Mouse (Mus musculus) stomach, embryonic 16.5 days (tissue): ENCODE data around the gene Clec4f. TPM values are rescaled to one million over a fixed set of nuclear protein-coding genes. Genes with fewer than 3 reads are reported as not detected.
A peak's percentile ranks its signal among the peaks of the same experiment; 100 is the strongest.

Experiments used
- ATAC-seq: fragments of 200-750 bp; cut with Nextera tagmentation; 2 replicates; pipeline ENCODE4 v1.8.0; 2017; ENCODE audit warnings: moderate number of reproducible peaks, moderate TSS enrichment; ENCODE audit not compliant: insufficient read depth, low FRiP score
- H3K27ac ChIP-seq: fragments of 300-500 bp; sonication (generic); 2 replicates; pipeline ENCODE4 v1.5.1; 2014; ENCODE audit warnings: low read length
- H3K27me3 ChIP-seq: fragments of 300-500 bp; sonication (generic); 2 replicates; pipeline ENCODE4 v1.6.1; 2014; ENCODE audit warnings: low read length, control low read depth, mixed read lengths; ENCODE audit not compliant: control insufficient read depth, insufficient read depth
- H3K36me3 ChIP-seq: fragments of 300-500 bp; sonication (generic); 2 replicates; pipeline ENCODE4 v1.6.1; 2014; ENCODE audit warnings: low read length; ENCODE audit not compliant: control insufficient read depth, insufficient read depth
- H3K4me1 ChIP-seq: fragments of 300-500 bp; sonication (generic); 2 replicates; pipeline ENCODE4 v1.6.1; 2014; ENCODE audit warnings: low read length, control low read depth, mixed read lengths; ENCODE audit not compliant: control insufficient read depth, insufficient read depth
- H3K4me2 ChIP-seq: fragments of 300-500 bp; sonication (generic); 2 replicates; pipeline ENCODE4 v1.6.1; 2014; ENCODE audit warnings: low read depth, low read length, mixed read lengths
- H3K4me3 ChIP-seq: fragments of 300-500 bp; sonication (generic); replicated peaks from 2 replicates; pipeline ENCODE4 v1.5.1; 2014; ENCODE audit warnings: mild to moderate bottlenecking, low read length
- H3K9ac ChIP-seq: fragments of 300-500 bp; sonication (generic); 2 replicates; pipeline ENCODE4 v1.6.1; 2014; ENCODE audit warnings: low read length
- H3K9me3 ChIP-seq: fragments of 300-500 bp; sonication (generic); replicated peaks from 2 replicates; pipeline ENCODE4 v1.6.1; 2016; ENCODE audit warnings: low read length, control low read depth; ENCODE audit not compliant: control insufficient read depth
- WGBS: fragments of 180-500 bp; shearing (Covaris S2); extraction: QIAGEN DNeasy Blood & Tissue Kit; methylation state at CpG from one replicate; pipeline ENCODE4 v1.1.7; 2014; 5-methylcytosine and 5-hydroxymethylcytosine counted together
- polyA plus RNA-seq: library from polyadenylated mRNA; unstranded; fragments of >200 nt; fragmentation: Nextera tagmentation; extraction: Ambion mirVana; gene quantifications from 2 replicates; pipeline ENCODE4 v1.2.1, GENCODE M21; 2015

Clec4f gene
- 0.35 and 0.45 TPM in 2 replicates for polyA plus RNA-seq

DNA sequence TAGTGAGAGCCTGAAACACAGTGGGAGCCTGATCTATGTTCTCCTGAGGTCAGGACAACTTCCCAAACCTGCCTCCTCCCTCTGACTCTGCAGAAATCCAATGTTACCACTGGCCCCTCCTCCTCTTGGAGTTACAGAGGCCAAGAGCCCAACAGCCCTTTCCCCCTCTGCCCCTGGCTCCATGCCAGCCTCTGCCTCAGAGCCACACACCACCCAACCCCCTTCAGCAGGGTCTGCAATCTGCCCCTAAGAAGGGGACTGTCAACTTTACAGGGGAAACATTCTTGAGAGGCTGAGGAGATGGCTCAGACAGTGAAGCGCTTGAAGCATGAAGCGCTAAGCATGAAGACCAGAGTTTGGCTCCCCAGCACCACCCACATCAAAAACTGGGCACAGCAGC, at the start of gene Clec4f:
Clec4f (minus strand) TSS at position 101 of the 400 bp plus-strand sequence.
- H3K4me3 ChIP-seq: no peak within 1 kb of the TSS
- WGBS: 95% methylated on average over 2 of the region's 2 CpGs

DNA sequence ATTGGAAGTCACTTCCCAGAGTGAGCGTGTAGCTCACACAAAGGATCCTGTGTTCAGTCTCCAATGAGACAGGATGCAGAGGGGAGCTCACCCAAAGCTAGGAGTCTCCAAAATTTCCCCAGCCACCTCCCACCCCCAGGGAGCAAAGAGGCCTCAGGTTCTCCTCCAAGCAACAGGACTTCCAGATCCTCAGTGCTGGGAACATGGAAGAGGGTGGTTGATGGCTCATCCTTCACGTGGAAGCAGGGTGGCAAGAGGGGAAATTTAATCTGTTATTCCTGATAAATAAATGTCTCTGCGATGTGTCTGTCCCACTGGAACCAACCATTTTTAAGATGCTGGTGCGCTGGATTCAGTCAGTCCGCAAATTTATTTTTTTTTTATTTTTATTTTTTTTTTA, 48.7 kb upstream of the Clec4f start:
- Histone ChIP-seq H3K9me3 (no peaks in the 10 kb centered on the region), H3K27me3 (peaks cover 87% of the 10 kb centered on the region), H3K4me1 (peaks cover 5% of the 10 kb centered on the region; the same call in 1 of the 2 replicates), H3K27ac (no peak overlapping the region), H3K4me3 (no peak overlapping the region), H3K9ac (no peak overlapping the region), H3K4me2 (no peak overlapping the region), H3K36me3 (no peaks in the 10 kb centered on the region)
- ATAC-seq: no peak
- WGBS: 20% methylated on average over 5 of the region's 5 CpGs

More for the DNA sequence above, at the start of gene Clec4f:
- no peaks in the 10 kb centered on the region for H3K27me3 ChIP-seq
- H3K27ac ChIP-seq: no peak within 1 kb of the TSS
- H3K4me1 ChIP-seq: no peaks in the 10 kb centered on the region
- no peak within 1 kb of the TSS for H3K4me2 ChIP-seq
- H3K9ac ChIP-seq: no peak within 1 kb of the TSS
- H3K36me3 ChIP-seq: no peaks in the 10 kb centered on the region
- no peaks in the 10 kb centered on the region for H3K9me3 ChIP-seq
- no peak for ATAC-seq

DNA sequence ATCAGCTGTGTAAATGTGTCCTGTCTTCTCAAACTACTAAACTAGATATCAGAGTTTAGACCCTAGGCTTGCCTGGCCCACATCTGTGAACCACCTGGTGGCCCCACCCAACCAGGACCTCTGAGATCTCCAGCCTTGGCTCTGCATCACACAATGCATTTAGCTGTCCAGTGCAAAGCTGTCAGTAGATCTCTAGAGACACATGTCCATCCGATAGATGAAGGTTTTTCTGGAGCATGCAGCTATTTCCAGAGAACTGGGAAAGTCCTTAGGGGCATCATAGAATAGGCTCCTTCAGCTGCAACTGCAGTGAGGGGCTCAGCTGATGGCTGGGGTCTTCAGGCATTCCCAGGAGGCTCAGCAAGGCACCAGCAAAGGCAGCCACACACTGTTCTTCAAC, 48.3 kb upstream of the Clec4f start:
- Histone ChIP-seq H3K27me3 (peaks cover 87% of the 10 kb centered on the region), H3K36me3 (no peaks in the 10 kb centered on the region), H3K4me3 (no peak overlapping the region), H3K27ac (no peak overlapping the region), H3K9ac (no peak overlapping the region), H3K9me3 (no peaks in the 10 kb centered on the region), H3K4me1 (peaks cover 5% of the 10 kb centered on the region; the same call in 1 of the 2 replicates), H3K4me2 (no peak overlapping the region)
- WGBS: 11% methylated on average over 1 of the region's 1 CpGs
- no peak for ATAC-seq

- ATAC-seq: no peak
Measured at GRCm38 (mm10) chr6:83703722-83704078, 47.7 kb upstream of the Clec4f start.

DNA sequence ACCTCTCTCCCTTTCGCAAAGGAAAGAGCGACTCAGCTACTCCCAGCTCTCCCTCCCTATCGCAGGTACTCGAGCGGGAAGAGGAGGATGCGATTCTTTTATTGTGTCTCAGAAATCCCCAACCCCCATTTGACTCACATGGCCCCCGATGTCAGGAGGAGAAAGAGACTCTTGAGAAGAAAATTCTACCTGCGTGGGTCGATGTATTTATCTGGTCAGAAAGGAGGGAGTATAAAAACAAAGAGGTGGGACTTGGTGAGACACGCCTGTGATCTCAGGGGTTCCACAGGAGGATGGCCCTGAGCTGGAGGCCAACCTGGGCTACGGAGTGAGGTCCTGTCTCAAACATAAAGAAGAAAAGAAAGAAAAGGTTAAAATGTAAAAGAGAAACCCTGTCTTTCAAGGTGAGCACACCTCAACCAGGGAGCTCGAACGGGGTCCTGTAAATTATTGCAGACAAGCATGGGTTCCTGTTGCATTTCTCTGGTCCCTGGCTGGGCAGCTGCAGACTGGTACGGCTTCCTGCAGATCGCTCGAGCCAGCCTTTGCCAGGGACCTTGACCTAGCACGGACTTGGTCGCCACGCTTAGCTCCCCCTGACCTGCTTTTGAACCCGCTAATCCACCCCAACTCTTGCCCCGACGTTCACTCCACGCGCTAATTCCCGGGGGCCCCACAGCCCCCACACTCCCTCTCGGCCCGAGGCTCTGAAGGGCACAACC, 47.2 kb upstream of the Clec4f start:
- no peak overlapping the region for H3K27ac ChIP-seq
- H3K9ac ChIP-seq: no peak overlapping the region
- H3K9me3 ChIP-seq: no peaks in the 10 kb centered on the region
- no peak overlapping the region for H3K4me3 ChIP-seq
- no peaks in the 10 kb centered on the region for H3K36me3 ChIP-seq
- H3K4me2 ChIP-seq: no peak overlapping the region
- peaks cover 87% of the 10 kb centered on the region for H3K27me3 ChIP-seq
- ATAC-seq: no peak
- peaks cover 5% of the 10 kb centered on the region; the same call in 1 of the 2 replicates for H3K4me1 ChIP-seq
- WGBS: 2% methylated on average over 27 of the region's 27 CpGs

More at GRCm38 (mm10) chr6:83703722-83704078, 47.7 kb upstream of the Clec4f start:
- H3K4me1 ChIP-seq: peaks cover 5% of the 10 kb centered on the region; the same call in 1 of the 2 replicates
- no peak overlapping the region for H3K4me2 ChIP-seq
- WGBS: 2% methylated on average over 10 of the region's 10 CpGs
- H3K9me3 ChIP-seq: no peaks in the 10 kb centered on the region
- no peak overlapping the region for H3K9ac ChIP-seq
- no peak overlapping the region for H3K4me3 ChIP-seq
- H3K27ac ChIP-seq: no peak overlapping the region
- no peaks in the 10 kb centered on the region for H3K36me3 ChIP-seq
- H3K27me3 ChIP-seq: peaks cover 87% of the 10 kb centered on the region

DNA sequence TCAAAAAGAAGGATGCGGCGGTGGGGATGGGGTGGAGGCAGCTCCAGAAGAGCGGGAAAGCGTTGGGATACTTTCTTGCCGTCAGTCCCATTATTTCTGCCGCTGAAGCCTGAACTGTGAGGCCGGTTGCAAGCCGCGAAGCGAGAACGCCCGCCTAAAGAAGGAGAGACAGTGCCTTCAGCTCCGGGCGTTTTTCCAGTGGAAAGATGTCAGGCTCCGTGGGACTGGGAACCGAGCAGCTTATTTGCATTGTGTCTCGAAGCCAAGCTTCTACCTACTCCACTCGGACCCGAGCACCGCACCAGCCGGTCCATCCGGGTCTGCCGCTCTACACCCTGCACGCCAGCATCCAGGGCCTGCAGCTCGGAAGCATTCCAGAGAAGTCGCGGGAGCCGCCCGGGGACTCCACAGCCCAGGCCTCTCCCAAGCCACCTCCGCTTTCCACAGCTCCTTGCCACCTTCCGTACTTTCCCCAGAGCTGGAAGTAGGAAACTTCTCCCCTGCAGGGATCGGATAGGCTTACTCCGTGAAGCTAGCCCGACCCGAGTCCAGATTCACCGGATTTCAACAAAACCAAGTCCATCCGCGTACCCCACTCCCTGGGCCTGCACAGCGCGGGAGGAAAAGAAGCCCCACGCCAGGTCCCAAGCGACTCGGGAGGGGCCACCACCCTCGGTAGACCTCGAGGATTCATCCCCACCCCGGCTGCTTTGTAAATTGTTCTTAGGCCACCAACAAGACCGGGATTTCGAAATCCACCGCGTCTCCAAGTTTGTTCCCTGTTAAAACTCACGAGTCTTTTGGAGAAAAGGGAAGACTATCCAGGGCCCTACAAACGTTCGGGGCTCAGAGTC, 46.4 kb upstream of the Clec4f start:
- peak; percentile 33; the same call in 1 of the 2 replicates for ATAC-seq
- H3K27ac ChIP-seq: no peak overlapping the region
- 1% methylated on average over 53 of the region's 53 CpGs for WGBS
- H3K9me3 ChIP-seq: no peaks in the 10 kb centered on the region
- no peak overlapping the region for H3K4me2 ChIP-seq
- H3K9ac ChIP-seq: no peak overlapping the region
- peaks cover 5% of the 10 kb centered on the region; the same call in 1 of the 2 replicates for H3K4me1 ChIP-seq
- H3K36me3 ChIP-seq: no peaks in the 10 kb centered on the region
- peaks cover 87% of the 10 kb centered on the region for H3K27me3 ChIP-seq
- H3K4me3 ChIP-seq: peak overlapping the region; percentile 3; the same call in 1 of the 2 replicates

DNA sequence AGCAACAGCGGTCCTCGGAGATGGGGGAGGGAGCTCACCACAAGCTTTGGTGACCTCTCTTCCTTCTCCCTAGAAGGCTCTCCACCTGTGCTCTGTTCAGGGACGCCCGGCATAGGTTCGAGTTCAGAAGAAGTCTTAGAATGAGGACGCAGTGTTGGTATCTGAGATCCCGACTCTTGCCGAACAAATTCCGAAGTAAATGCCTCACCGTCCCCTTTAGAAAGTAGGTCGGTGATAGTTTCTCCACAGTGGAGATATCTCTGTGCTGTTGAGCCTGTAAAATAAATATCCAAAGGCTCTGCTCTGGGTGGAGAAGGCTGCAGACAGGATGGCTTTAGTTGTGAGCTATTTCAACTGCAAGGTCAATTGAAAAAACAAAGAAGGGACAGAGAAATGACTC, 45.0 kb upstream of the Clec4f start:
- Histone ChIP-seq H3K4me3 (no peak overlapping the region), H3K9ac (no peak overlapping the region), H3K36me3 (no peaks in the 10 kb centered on the region), H3K4me1 (peaks cover 5% of the 10 kb centered on the region; the same call in 1 of the 2 replicates), H3K9me3 (no peaks in the 10 kb centered on the region), H3K27me3 (peaks cover 87% of the 10 kb centered on the region), H3K27ac (no peak overlapping the region), H3K4me2 (no peak overlapping the region)
- no peak for ATAC-seq
- 2% methylated on average over 11 of the region's 11 CpGs for WGBS

DNA sequence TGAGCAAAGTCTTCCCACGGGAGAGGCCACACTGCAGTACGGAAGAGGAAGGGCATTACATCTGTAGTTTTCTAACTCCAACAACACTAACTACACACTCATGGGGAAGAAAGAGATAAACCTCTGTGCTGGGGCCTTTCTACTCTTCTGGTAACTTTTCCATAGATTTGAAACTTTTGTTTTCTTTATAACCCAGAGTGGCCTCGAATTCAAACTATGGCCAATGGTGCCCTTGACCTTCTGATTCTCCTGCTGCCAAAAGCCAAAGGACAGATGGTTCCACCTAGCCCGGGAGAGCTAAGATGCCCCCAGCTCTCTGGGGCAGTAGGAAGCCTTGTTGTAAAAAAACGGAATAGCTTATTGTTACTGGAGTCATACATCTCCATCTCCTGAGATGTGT, 44.0 kb upstream of the Clec4f start:
- Histone ChIP-seq H3K4me2 (no peak overlapping the region), H3K4me1 (peaks cover 5% of the 10 kb centered on the region; the same call in 1 of the 2 replicates), H3K27me3 (peaks cover 88% of the 10 kb centered on the region), H3K27ac (no peak overlapping the region), H3K4me3 (no peak overlapping the region), H3K36me3 (no peaks in the 10 kb centered on the region), H3K9me3 (no peaks in the 10 kb centered on the region), H3K9ac (no peak overlapping the region)
- ATAC-seq: no peak
- 8% methylated on average over 5 of the region's 5 CpGs for WGBS

DNA sequence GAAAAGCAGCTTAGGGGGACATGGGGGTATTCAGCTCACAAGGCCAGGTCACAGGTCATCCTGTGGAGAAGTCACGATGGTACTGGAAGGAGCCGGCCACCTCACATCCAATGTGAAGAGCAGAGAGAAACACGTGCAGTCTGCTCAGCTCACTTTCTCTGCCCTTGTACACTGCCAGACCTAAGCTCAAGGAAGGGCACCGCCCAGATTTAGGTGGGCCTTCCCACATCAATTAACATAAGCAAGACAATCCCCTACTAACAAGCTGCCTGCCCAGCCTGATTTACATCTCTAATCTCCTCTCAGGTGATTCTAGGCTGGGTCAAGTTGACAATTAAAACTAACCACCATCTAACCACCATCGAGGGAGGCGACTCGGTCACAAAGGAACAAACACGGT, 41.9 kb upstream of the Clec4f start:
- Histone ChIP-seq H3K4me3 (no peak overlapping the region), H3K36me3 (no peaks in the 10 kb centered on the region), H3K9ac (no peak overlapping the region), H3K27me3 (peaks cover 91% of the 10 kb centered on the region), H3K9me3 (no peaks in the 10 kb centered on the region), H3K27ac (no peak overlapping the region), H3K4me2 (no peak overlapping the region), H3K4me1 (peaks cover 5% of the 10 kb centered on the region; the same call in 1 of the 2 replicates)
- ATAC-seq: no peak
- 4% methylated on average over 8 of the region's 8 CpGs for WGBS
